Mouse (Mus musculus): ENCODE data around the gene Tgfb2. TPM values are rescaled to one million over a fixed set of nuclear protein-coding genes. Genes with fewer than 3 reads are reported as not detected.

The Tgfb2 gene
- polyA plus RNA-seq, 1 experiment, result 5.6 TPM

DNA sequence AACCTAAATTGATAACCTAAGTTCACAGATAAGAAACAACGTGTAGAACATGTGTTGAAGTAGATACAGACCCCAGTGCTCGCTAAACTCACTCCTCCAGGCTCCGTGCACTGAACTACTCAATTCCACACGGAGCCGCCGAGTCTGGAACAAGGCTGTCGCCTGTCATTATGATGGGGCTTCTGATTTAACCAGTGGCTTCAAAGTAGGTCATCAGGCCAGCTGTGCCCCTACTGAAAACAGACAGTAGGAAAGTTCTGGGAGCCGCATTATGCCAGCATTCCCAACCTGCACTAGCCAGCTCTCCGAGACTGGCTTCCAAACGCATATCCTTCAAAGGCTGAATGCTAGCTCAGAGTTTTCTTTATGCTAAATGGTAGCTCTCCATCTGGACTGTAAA is 42.8 kb downstream of the Tgfb2 start:
- TF ChIP-seq CTCF (IDR thresholded peaks at IDR 0.05; ENCODE audit: insufficient read depth, low read length) (no peak), POLR2A (IDR thresholded peaks at IDR 0.05; ENCODE audit: borderline replicate concordance, extremely low read depth, low read depth, low read length) (no peak)
- Histone ChIP-seq H3K4me1 (ENCODE audit: control insufficient read depth, insufficient read depth, low read length) (no peaks in the 10 kb centered on the region), H3K4me3 (replicated peaks; ENCODE audit: extremely low read depth, low read depth, low read length) (no peak overlapping the region)
- 66% methylated on average over 10 of the region's 10 CpGs for WGBS
- DNase-seq, result no peak

DNA sequence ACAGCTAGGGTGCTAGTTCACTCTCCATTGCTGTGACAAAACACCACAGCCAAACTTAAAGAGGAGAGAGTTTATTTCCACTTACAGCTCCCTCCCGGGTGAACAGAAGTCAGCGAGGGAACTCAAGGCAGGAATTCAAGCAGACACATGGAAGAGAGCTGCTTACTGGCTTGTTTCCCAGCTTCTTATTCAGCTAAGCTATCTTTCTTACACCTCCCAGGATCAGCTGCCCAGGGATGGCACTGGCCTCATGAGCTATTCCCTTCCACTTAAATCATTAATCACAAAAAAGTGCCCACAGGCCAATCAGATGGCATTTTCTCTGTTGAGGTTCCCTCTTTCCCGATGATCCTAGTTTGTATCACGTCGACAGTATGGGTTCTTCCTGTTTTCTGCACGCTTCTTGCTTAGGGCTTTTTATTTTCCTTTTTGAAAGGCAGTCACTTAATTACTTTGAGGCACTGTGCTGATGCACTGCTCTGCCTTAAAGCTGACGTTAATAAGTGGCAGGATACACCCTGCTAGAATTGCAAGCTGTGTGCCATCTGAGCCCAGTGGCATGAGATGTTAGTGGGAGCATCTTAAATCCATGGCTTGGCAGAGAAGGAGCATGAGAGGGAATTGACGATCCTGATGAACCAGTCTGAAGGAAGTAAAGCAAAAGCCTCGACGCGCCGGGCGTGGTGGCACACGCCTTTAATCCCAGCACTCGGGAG is 44.4 kb downstream of the Tgfb2 start:
- 75% methylated on average over 15 of the region's 15 CpGs for WGBS
- no peaks in the 10 kb centered on the region for H3K4me1 ChIP-seq (ENCODE audit: control insufficient read depth, insufficient read depth, low read length)
- no peak for DNase-seq
- H3K4me3 ChIP-seq (replicated peaks; ENCODE audit: extremely low read depth, low read depth, low read length), result no peak overlapping the region
- TF ChIP-seq POLR2A (IDR thresholded peaks at IDR 0.05; ENCODE audit: borderline replicate concordance, extremely low read depth, low read depth, low read length) (no peak), CTCF (IDR thresholded peaks at IDR 0.05; ENCODE audit: insufficient read depth, low read length) (no peak)

DNA sequence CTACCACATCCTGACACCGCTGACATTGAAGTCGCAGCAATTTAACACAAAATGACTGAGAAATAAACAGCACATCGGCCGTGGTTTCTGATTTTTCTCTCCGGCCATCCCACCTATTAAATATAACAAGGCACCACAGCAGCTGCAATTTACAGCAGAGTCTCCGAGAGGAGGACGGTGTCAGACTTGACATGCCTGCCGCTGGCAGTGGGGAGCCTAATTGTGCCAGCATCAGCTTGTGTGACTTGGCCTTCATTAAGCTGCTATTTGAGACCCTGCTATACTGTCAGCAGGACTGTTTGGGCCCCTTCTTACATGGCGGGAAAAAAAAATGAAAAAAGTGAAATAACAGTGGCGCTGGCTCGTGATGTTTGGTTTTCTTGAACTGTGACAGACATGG is 47.0 kb downstream of the Tgfb2 start:
- TF ChIP-seq POLR2A (IDR thresholded peaks at IDR 0.05; ENCODE audit: borderline replicate concordance, extremely low read depth, low read depth, low read length) (no peak), CTCF (IDR thresholded peaks at IDR 0.05; ENCODE audit: insufficient read depth, low read length) (no peak)
- no peak for DNase-seq
- H3K4me1 ChIP-seq (ENCODE audit: control insufficient read depth, insufficient read depth, low read length), result no peaks in the 10 kb centered on the region
- 92% methylated on average over 11 of the region's 11 CpGs for WGBS
- no peak overlapping the region for H3K4me3 ChIP-seq (replicated peaks; ENCODE audit: extremely low read depth, low read depth, low read length)

DNA sequence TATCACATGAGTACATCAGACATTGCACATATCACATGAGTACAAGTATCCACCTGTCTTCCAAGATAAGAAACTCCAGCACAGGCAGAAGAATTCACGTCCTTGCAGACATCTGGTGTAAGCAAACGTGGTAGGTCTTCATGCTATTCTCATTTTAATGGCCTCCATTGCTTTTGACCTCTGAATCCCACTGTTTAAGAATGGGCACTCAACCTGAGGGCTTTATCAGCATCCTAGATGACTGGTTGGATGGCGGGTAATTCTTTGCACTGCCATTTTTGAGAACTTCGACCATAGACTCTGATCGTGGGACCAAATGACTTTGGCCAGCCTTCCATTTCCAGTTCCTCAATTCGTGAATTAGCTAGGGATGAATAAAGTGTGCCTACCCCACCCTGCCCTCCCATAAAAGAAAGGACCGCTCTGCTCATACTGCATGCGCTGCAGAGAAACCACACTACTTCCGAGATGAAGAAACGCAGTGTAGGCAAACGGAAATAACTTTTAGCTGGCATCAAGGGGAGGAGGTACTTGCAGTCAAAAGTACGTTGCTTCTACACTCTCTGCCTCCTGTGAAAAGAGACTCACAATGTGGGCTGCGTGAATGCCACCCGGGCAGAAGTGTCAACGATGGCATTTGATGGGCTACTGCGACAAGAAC is 48.1 kb downstream of the Tgfb2 start:
- no peak for DNase-seq
- H3K4me1 ChIP-seq (ENCODE audit: control insufficient read depth, insufficient read depth, low read length), result no peaks in the 10 kb centered on the region
- TF ChIP-seq POLR2A (IDR thresholded peaks at IDR 0.05; ENCODE audit: borderline replicate concordance, extremely low read depth, low read depth, low read length) (no peak), CTCF (IDR thresholded peaks at IDR 0.05; ENCODE audit: insufficient read depth, low read length) (no peak)
- 87% methylated on average over 16 of the region's 16 CpGs for WGBS
- no peak overlapping the region for H3K4me3 ChIP-seq (replicated peaks; ENCODE audit: extremely low read depth, low read depth, low read length)

DNA sequence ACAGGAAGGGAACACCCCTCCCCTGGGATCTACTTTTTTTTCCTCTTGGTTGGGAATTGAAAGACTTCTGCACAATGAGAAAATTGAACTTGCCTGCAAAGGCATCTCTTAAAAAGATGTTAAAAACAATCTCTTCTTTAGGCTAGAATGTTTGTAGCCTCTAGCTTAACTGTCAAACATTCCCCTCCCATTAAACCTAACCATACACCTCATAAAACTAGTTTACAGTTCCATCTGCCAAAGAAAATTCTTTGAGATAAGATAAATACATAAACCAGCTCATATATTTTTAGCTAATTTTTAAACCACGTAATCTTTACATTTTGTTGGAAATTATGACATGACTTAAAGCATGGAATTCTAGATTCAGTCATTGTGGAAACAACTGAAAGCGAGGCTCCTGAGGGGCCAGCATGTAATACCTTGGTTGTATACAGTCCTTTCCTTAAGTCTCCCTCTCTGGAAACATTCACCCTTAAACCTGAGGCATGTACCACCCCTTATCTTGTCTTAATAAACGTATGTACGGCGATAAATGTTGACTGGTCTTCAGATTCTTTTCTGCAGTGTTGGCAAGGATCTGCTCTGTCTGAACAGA is 49.0 kb downstream of the Tgfb2 start:
- H3K4me3 ChIP-seq (replicated peaks; ENCODE audit: extremely low read depth, low read depth, low read length), result no peak overlapping the region
- WGBS, result 78% methylated on average over 5 of the region's 5 CpGs
- H3K4me1 ChIP-seq (ENCODE audit: control insufficient read depth, insufficient read depth, low read length), result no peaks in the 10 kb centered on the region
- no peak for TF ChIP-seq CTCF (IDR thresholded peaks at IDR 0.05; ENCODE audit: insufficient read depth, low read length)
- TF ChIP-seq POLR2A (IDR thresholded peaks at IDR 0.05; ENCODE audit: borderline replicate concordance, extremely low read depth, low read depth, low read length), result no peak
- no peak for DNase-seq

DNA sequence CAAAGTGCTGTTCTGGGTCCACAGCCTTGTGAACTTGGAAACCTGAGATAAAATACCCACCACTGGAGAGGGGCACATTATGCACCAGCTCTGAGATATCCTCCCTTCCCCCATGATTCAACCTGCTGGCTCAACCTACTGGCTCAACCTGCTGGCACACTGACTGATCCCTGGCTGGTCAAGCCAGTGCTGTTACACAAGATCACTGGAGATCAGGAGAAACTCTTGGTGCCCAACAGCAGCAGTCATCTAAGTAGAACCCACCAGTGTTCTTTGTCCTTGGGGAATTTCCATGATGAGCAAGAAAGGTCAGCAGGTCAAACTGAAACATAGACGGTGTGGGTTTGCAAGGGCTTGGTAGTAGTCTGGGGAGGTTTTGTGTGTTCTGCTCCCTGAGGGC is 49.6 kb downstream of the Tgfb2 start:
- WGBS, result 45% methylated on average over 1 of the region's 1 CpGs
- H3K4me1 ChIP-seq (ENCODE audit: control insufficient read depth, insufficient read depth, low read length), result no peaks in the 10 kb centered on the region
- no peak overlapping the region for H3K4me3 ChIP-seq (replicated peaks; ENCODE audit: extremely low read depth, low read depth, low read length)
- no peak for DNase-seq
- TF ChIP-seq POLR2A (IDR thresholded peaks at IDR 0.05; ENCODE audit: borderline replicate concordance, extremely low read depth, low read depth, low read length) (no peak), CTCF (IDR thresholded peaks at IDR 0.05; ENCODE audit: insufficient read depth, low read length) (no peak)

DNA sequence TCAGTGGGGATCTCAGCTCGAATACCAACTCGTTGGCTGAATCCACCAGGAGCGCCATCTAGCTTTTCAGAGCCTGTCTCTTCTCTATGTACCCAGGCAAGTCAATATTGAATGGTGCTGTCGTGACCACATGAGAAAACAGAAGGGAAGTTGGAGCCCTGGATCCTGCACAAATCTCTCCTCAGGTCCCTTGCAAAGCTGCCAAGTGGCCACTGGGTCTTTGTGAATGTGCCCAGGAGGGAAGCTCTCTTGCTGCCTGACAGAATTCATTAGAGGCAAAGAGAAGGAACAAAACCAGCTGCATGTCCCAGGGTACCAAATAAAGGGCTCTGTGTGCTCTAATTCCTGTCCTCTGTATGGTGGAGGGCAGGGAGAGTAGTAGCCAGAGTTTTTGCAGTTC is 50.7 kb downstream of the Tgfb2 start:
- TF ChIP-seq CTCF (IDR thresholded peaks at IDR 0.05; ENCODE audit: insufficient read depth, low read length), result no peak
- TF ChIP-seq POLR2A (IDR thresholded peaks at IDR 0.05; ENCODE audit: borderline replicate concordance, extremely low read depth, low read depth, low read length), result no peak
- H3K4me3 ChIP-seq (replicated peaks; ENCODE audit: extremely low read depth, low read depth, low read length), result no peak overlapping the region
- 76% methylated on average over 4 of the region's 4 CpGs for WGBS
- no peak for DNase-seq
- no peaks in the 10 kb centered on the region for H3K4me1 ChIP-seq (ENCODE audit: control insufficient read depth, insufficient read depth, low read length)

DNA sequence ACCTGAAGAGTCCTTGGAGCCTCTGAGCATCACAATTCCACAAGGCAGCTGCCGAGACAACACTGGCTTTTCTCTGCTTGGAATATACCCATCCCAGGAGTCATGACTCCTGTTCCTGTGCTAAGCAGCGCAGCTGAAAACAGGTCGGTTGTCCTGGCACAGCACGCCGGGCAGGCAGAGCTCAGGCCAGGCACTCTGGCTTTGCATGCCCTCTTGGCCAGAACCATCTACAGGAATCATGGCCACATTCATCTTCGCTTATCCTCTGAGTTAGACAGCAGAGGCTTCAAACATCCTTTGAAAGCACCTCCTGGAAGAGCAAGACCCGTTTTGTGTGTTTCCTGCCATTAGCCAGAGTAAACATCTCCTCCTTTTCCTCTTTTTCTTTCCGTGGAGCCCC is 53.6 kb downstream of the Tgfb2 start:
- TF ChIP-seq CTCF (IDR thresholded peaks at IDR 0.05; ENCODE audit: insufficient read depth, low read length) (no peak), POLR2A (IDR thresholded peaks at IDR 0.05; ENCODE audit: borderline replicate concordance, extremely low read depth, low read depth, low read length) (no peak)
- DNase-seq, result no peak
- Histone ChIP-seq H3K4me3 (replicated peaks; ENCODE audit: extremely low read depth, low read depth, low read length) (no peak overlapping the region), H3K4me1 (ENCODE audit: control insufficient read depth, insufficient read depth, low read length) (no peaks in the 10 kb centered on the region)
- WGBS, result 32% methylated on average over 8 of the region's 8 CpGs

DNA sequence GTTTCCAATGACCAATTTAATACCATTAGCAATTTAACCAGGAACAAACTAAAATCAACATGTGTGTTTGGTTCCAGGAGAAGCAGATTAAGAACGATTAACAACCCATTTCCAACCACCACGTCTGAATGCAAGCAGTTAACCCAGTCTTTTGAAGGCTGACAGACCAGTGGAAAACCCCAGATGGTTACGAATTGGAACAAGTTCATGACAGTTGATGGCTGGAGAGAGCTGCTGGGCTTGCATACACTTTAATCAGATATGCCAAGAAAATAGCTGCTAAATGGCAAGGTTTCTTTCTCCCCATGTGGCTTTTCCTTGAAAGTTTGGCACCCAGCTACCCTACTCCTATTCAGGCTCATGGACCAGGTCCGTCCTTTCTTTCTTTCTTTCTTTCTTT is 55.8 kb downstream of the Tgfb2 start:
- TF ChIP-seq POLR2A (IDR thresholded peaks at IDR 0.05; ENCODE audit: borderline replicate concordance, extremely low read depth, low read depth, low read length), result no peak
- no peak for TF ChIP-seq CTCF (IDR thresholded peaks at IDR 0.05; ENCODE audit: insufficient read depth, low read length)
- DNase-seq, result no peak
- WGBS, result 81% methylated on average over 4 of the region's 4 CpGs
- no peak overlapping the region for H3K4me3 ChIP-seq (replicated peaks; ENCODE audit: extremely low read depth, low read depth, low read length)
- no peaks in the 10 kb centered on the region for H3K4me1 ChIP-seq (ENCODE audit: control insufficient read depth, insufficient read depth, low read length)
